Mouse (Mus musculus) G1E-ER4 (cell line): ENCODE measurements around the gene Pigw. TPM values are rescaled to one million over a fixed set of nuclear protein-coding genes. Genes with fewer than 3 reads are reported as not detected.

Experiments used
- GATA1 ChIP-seq: IDR thresholded peaks from one replicate; pipeline ENCODE4 v1.8.0; 2012; ENCODE audit warnings: low read length, inconsistent platforms
- polyA plus RNA-seq: library from polyadenylated mRNA; stranded (reverse); fragments of >175 nt; gene quantifications from 2 replicates; pipeline ENCODE4 v1.2.3, GENCODE M21; 2012

Gene Pigw
- polyA plus RNA-seq, 1 experiment = 3.8 TPM

GRCm38 (mm10) chr11:84886767-84887511 is 6.9 kb upstream of the Pigw start:
- no peak for TF ChIP-seq GATA1

- no peak for TF ChIP-seq GATA1
Observed at GRCm38 (mm10) chr11:84886236-84886635, 6.2 kb upstream of the Pigw start.

DNA sequence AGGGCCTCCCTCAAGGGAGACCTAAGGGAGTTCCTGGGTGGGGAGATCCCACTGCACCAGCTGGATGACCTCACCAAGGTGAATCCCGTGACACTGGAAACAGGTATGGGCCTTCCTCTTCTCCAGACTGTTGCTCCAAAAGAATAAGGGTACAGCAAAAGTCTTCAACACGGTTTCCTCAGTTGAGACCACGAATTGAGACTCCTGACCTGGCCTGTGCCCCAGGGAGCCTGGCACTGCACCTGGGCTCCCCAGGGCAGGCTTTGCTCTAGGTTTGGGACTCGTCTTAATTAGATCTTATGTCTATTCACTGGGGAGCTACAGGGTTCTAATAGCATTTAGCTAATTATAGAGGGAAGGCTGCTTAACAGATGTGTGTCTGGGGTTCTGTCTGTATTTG is 5.2 kb upstream of the Pigw start:
- no peak for TF ChIP-seq GATA1

DNA sequence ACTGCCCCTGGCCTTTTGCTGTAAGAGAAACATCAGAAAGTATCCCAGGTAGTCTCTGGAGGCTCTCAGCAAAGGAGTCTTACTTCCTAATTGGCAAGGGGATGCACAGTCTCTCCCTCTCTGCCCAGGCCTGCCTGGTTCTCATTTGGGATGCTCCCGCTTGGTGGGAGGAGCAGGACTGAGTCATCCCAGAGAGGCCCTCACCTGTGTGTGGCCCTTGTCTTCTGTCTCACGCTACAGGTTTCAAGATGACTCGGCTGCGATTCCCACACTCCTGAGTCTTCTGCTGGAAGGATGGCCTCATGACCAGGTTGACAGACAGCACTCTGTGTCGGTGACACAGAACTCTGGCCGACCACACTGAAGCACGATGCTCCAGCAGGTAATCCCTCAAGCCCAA is 2.3 kb upstream of the Pigw start:
- TF ChIP-seq GATA1 = no peak

- no peak for TF ChIP-seq GATA1
Observed at GRCm38 (mm10) chr11:84880971-84881370, 886 bp upstream of the Pigw start.

DNA sequence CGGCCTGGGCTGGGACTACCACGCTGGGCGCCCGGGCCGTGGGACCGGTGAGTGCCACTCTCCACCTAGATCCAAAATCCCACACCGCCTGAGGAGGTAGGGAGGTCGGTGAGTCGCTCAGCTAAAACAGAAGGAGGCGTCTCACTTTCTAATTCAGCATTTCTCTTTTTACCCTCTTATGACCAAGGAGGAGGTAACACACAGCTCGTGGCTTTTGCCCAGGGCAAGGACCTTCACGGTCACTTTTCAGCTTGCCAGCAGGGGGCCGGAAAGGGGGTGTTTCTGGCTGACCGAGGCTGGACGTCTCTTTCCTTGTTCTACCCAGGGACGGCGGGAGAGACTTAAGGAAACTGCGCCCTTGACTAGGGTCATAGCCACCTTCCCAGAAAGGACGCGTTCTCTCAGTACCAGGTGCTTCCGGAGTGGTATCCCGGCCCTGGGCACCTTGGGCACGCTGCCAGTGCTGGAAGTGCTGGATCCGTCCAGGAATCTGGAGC is 428 bp upstream of the Pigw start:
- TF ChIP-seq GATA1 = no peak

GRCm38 (mm10) chr11:84879007-84879771 is 896 bp downstream of the Pigw start:
- TF ChIP-seq GATA1 = no peak

- TF ChIP-seq GATA1 = no peak
Observed at GRCm38 (mm10) chr11:84873042-84873833, 6.8 kb downstream of the Pigw start.

DNA sequence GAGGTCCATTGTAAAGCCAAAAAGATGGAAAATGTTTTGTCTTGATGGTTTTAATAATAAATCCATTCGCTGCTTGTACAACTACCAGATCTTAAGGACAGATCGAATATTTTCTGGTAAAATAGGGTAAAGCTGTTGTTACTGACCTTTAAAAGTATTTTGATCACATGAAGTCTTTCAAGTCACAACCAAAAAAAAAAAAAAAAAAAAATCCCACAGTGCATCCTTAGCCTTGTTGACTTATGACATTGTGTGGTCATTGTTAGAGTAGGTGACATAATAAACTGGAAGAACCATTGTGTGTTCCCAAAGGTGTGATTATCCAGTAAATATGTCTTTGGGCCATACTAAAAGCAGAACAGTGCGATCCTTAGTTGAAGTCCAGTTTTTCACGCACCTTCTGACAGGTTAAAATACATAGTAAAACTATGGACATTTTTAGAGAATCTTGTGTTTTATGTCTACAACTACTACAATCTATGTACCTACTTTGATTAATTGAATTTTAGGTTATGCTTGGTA is 8.5 kb downstream of the Pigw start:
- TF ChIP-seq GATA1 = no peak

DNA sequence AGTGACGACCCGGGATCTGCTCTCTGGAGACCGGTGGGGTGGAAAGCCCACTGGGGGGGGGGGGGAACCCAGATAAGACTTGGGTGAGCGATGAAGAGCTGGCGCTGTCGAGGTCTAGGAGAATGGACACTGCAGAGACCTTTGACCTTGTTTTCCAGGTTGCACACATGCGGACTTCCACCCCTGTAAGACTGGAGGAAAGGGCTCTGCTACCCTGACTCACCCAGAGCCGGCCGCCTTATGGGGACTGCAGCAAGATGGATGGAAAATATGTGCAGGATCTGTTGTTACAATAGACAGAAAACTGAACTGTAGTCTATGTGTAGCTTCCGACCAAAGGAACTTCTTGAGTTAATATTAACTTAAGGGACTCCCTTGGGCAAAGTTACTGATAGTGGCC is 9.0 kb downstream of the Pigw start:
- TF ChIP-seq GATA1 = no peak

DNA sequence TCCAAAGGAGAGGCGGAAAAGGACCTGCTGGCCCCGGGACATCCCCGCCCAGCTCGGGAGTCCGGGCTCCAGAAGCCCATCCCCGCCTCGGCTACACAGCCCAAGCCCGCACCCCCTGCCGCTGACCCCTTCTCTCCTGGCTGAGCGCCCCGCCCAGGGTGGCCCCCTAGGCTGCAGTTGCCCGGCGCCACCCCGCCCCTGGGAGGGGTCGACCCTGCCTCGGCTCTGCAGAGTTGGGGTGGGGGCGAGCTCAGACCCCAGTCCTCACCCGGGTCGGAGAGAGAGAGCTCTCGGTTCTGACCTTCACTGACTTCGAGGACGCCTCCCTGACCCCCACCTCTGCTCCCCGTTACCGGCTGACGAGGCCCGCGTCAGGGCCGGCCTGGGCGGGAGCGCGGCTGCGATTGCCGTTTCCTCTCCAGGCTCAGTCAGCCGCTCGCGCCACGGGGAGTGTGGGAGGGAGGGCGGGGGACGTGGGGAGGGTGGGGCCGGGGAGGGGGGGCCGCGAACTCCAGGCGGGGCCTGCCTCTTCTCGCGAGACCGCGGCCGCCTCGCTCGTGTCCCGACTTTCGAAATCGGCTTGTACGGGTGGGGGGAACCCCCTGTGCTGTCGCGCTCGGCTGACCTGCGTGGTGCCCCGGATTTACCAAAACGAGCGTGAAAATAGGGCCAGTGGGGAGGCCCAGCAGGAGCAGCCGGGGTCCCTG is 9.6 kb downstream of the Pigw start, which contains the start of gene Ggnbp2:
TSS of gene Ggnbp2 (minus strand) at position 481 of the 707 bp plus-strand sequence.
- TF ChIP-seq GATA1 = no peak

DNA sequence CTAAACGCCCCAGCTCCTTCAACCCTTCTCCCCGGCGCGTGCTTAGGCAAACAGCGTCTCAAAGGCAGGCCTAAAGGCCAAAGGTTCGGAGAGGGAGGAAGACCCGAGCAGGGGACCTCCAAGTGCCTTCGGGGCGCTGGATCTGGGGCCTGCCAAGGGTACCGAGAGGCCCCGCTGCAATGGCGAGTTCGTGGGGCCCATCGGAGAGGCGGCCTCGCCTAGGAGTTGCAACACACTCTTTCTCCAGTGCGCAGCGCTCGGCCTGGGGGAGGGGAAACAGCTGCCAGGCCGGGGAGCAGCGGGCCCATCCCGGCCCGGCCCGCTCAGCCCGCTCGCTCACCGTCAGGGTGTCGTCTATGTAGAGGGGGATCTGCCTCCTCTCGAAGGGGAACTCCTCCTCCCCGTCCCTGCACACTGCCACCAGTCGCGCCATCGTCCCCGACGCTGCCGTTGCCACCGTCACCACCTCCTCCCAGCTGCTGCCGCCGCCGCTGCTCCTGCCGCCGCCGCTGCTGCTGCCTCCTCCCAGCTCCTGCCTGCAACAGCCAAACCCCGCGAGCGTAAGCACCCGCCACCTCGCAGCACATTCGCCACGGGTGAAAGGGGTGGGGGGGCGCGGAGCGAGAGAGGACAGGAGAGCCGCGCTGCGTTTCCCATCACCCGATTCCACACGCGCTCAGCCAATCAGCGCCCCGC is 10.4 kb downstream of the Pigw start:
- TF ChIP-seq GATA1 = no peak

GRCm38 (mm10) chr11:84868786-84869259 is 11.3 kb downstream of the Pigw start:
- no peak for TF ChIP-seq GATA1

- TF ChIP-seq GATA1 = no peak
Observed at GRCm38 (mm10) chr11:84867586-84867985, 12.5 kb downstream of the Pigw start.
